Mouse (Mus musculus) left cerebral cortex, adult 2 months (tissue): ENCODE data around the gene Rpl13a. TPM values are rescaled to one million over a fixed set of nuclear protein-coding genes. Genes with fewer than 3 reads are reported as not detected.
A peak's percentile ranks its signal among the peaks of the same experiment; 100 is the strongest.
"Not testable (repeated sequence)": the region's sequence is repeated elsewhere in the genome, so short reads cannot be mapped to it uniquely, and the experiment has no call there.

Experiments
- DNase-seq, 2 experiments: peaks; one replicate each; pipeline ENCODE4 v3.0.0; 2021 to 2022; ENCODE audit warnings: low spot score in 2 of 2, mixed read lengths in 1 of 2; ENCODE audit errors: extremely low spot score in 1 of 2
- H3K27ac ChIP-seq: fragments of 200-600 bp; 2 replicates; pipeline ENCODE4 v1.8.1; 2022
- H3K4me3 ChIP-seq: fragments of 200-600 bp; 2 replicates; pipeline ENCODE4 v1.8.1; 2022
- CTCF ChIP-seq: fragments of 200-600 bp; IDR thresholded peaks from 2 replicates; pipeline ENCODE4 v1.8.1; 2022; ENCODE audit warnings: antibody characterized with exemption, mild to moderate bottlenecking, moderate library complexity
- intact Hi-C: fragments of 180-260 bp; cut with DNase I; formaldehyde crosslinking; loops from one replicate; pipeline ENCODE4 v1.15.1; 2025
- total RNA-seq, 2 experiments: library from RNA; stranded (reverse); gene quantifications; 2 replicates each; pipeline ENCODE4 v1.2.3; 2021

Rpl13a gene
- total RNA-seq, 2 experiments from 2014 or later, result 695 to 716 TPM

GRCm38 (mm10) chr7:45155590-45155989, 27.0 kb upstream of the Rpl13a start:
- H3K4me3 ChIP-seq, result no peak overlapping the region
- no peak for TF ChIP-seq CTCF
- H3K27ac ChIP-seq, result no peak overlapping the region
- intact Hi-C loops, result loop anchor here (2.0 kb wide), 1 partner anchor 27 kb away; the partner anchor contains the start of gene Rpl13a
- DNase-seq, result no peak

GRCm38 (mm10) chr7:45154993-45155514, 26.5 kb upstream of the Rpl13a start:
- intact Hi-C loops, result loop anchor here (2.0 kb wide), 1 partner anchor 26 kb away; the partner anchor contains the start of gene Rpl13a
- DNase-seq, result peak in 1 of 2 experiments; percentile 33

GRCm38 (mm10) chr7:45154096-45154992, 25.8 kb upstream of the Rpl13a start, which contains the start of the genes Pih1d1 and Aldh16a1:
TSS of gene Pih1d1 (plus strand) at chr7:45154303.
TSS of gene Aldh16a1 (minus strand) at chr7:45154584.
- DNase-seq, result peak; percentile 97 to 98
- TF ChIP-seq CTCF, result peak; percentile 66
- intact Hi-C loops, result loop anchor here (2.0 kb wide), 1 partner anchor 26 kb away; the partner anchor contains the start of gene Rpl13a
- H3K27ac ChIP-seq, result peak within 1 kb of the TSS; percentile 97
- H3K4me3 ChIP-seq, result peak within 1 kb of the TSS; percentile 91

More at GRCm38 (mm10) chr7:45154993-45155514, 26.5 kb upstream of the Rpl13a start:
- H3K4me3 ChIP-seq, result peak overlapping the region; percentile 91
- H3K27ac ChIP-seq, result peak overlapping the region; percentile 97; the same call in 1 of the 2 replicates
- TF ChIP-seq CTCF, result peak; percentile 53

- intact Hi-C loops, result no loop called here
- TF ChIP-seq CTCF, result no peak
- Histone ChIP-seq H3K27ac (peak overlapping the region; percentile 97), H3K4me3 (peak overlapping the region; percentile 91)
- DNase-seq, result no peak
These were observed 25.0 kb upstream of the Rpl13a start for GRCm38 (mm10) chr7:45153586-45153985.

- not testable (repeated sequence) for H3K4me3 ChIP-seq, DNase-seq
These were observed 24.5 kb upstream of the Rpl13a start for GRCm38 (mm10) chr7:45153052-45153451.

GRCm38 (mm10) chr7:45151303-45151702, 22.7 kb upstream of the Rpl13a start:
- H3K27ac ChIP-seq, result no peak overlapping the region
- no peak for TF ChIP-seq CTCF
- DNase-seq, result no peak
- intact Hi-C loops, result no loop called here
- no peak overlapping the region for H3K4me3 ChIP-seq

More at GRCm38 (mm10) chr7:45153052-45153451, 24.5 kb upstream of the Rpl13a start:
- intact Hi-C loops, H3K27ac ChIP-seq: not testable (repeated sequence)

GRCm38 (mm10) chr7:45150321-45150720, 21.8 kb upstream of the Rpl13a start:
- DNase-seq, result no peak
- Histone ChIP-seq H3K4me3 (no peak overlapping the region), H3K27ac (no peak overlapping the region)
- intact Hi-C loops, result no loop called here
- TF ChIP-seq CTCF, result no peak

- no peak for DNase-seq
- intact Hi-C loops, result no loop called here
- no peak overlapping the region for H3K27ac ChIP-seq
- no peak for TF ChIP-seq CTCF
- H3K4me3 ChIP-seq, result no peak overlapping the region
These were observed 21.0 kb upstream of the Rpl13a start for GRCm38 (mm10) chr7:45149545-45149944.

- TF ChIP-seq CTCF, result no peak
- no peak for DNase-seq
- Histone ChIP-seq H3K27ac (no peak overlapping the region), H3K4me3 (no peak overlapping the region)
- intact Hi-C loops, result no loop called here
These were observed 20.1 kb upstream of the Rpl13a start for GRCm38 (mm10) chr7:45148534-45149098.

- H3K4me3 ChIP-seq, result no peak overlapping the region
- intact Hi-C loops, result no loop called here
- DNase-seq, result no peak
- no peak overlapping the region for H3K27ac ChIP-seq
- TF ChIP-seq CTCF, result no peak
These were observed 19.3 kb upstream of the Rpl13a start for GRCm38 (mm10) chr7:45147899-45148298.

GRCm38 (mm10) chr7:45147267-45147666, 18.7 kb upstream of the Rpl13a start:
- Histone ChIP-seq H3K4me3 (no peak overlapping the region), H3K27ac (no peak overlapping the region)
- intact Hi-C loops, result no loop called here
- no peak for TF ChIP-seq CTCF
- DNase-seq, result no peak

GRCm38 (mm10) chr7:45145460-45145859, 16.9 kb upstream of the Rpl13a start:
- H3K27ac ChIP-seq, result no peak overlapping the region
- no peak for TF ChIP-seq CTCF
- no peak for DNase-seq
- no peak overlapping the region for H3K4me3 ChIP-seq
- intact Hi-C loops, result no loop called here
